Comparison of ENCODE assay signal across 26 mouse cellular contexts in genomic region chr5:128694107-128694506, GRCm38 (mm10). TPM values are rescaled to one million over a fixed set of nuclear protein-coding genes. Genes with fewer than 3 reads are reported as not detected.
A peak's percentile ranks its signal among the peaks of the same experiment; 100 is the strongest.
DNase-seq lines count a peak whose midpoint lies in the region; ATAC-seq and TF ChIP-seq lines count a peak whose summit lies in the region.
"Had no signal": no experiment of that assay in that cellular context is flagged by ENCODE, and none has a peak within 500 bp of the region (broad histone marks: within the 10 kb centered on the region; RNA-seq: fewer than 3 reads in every experiment).

No protein-coding gene starts in this region.

- no peak for ATAC-seq in lung, embryonic 14.5 days (ENCODE audit: insufficient read depth)
- ATAC-seq in hindbrain, embryonic 12.5 days (ENCODE audit: low FRiP score), result no peak
- ATAC-seq: forebrain, embryonic 13.5 days; forebrain, embryonic 16.5 days; hindbrain, postnatal 0 days; inflammation-experienced regulatory T-cells, adult 6 months had no signal

- WGBS in lung, embryonic 14.5 days, result 57% methylated on average over 6 of the region's 6 CpGs
- 72% methylated on average over 6 of the region's 6 CpGs for whole genome bisulfite sequencing in hindbrain, embryonic 12.5 days

- no peak overlapping the region for H3K9ac ChIP-seq in lung, embryonic 14.5 days
- H3K9ac ChIP-seq in ES-Bruce4 (ENCODE audit: low read depth, poor library complexity, severe bottlenecking), result no peak overlapping the region
- H3K9ac ChIP-seq in hindbrain, embryonic 12.5 days, result no peak overlapping the region
- H3K9ac ChIP-seq: forebrain, embryonic 13.5 days; hindbrain, embryonic 14.5 days had no signal

- peak; percentile 16; the same call in 1 of the 2 replicates for TF ChIP-seq CTCF in lung, embryonic 14.5 days (IDR thresholded peaks at IDR 0.05; ENCODE audit: low read depth)
- peak; percentile 36 for TF ChIP-seq CTCF in ES-Bruce4 (IDR thresholded peaks at IDR 0.05; ENCODE audit: low read depth, low read length)

- no peaks in the 10 kb centered on the region for H3K36me3 ChIP-seq in lung, embryonic 14.5 days (ENCODE audit: insufficient read depth)
- no peaks in the 10 kb centered on the region for H3K36me3 ChIP-seq in ES-Bruce4 (ENCODE audit: control insufficient read depth, insufficient read depth, low read length, poor library complexity, severe bottlenecking)
- no peaks in the 10 kb centered on the region for H3K36me3 ChIP-seq in hindbrain, embryonic 12.5 days
- H3K36me3 ChIP-seq: forebrain, embryonic 10.5 days; hindbrain, embryonic 10.5 days had no signal

- no peak overlapping the region for H3K4me3 ChIP-seq in lung, embryonic 14.5 days (ENCODE audit: low read depth, low read length)
- H3K4me3 ChIP-seq in ES-Bruce4 (ENCODE audit: low read depth, low read length), result no peak overlapping the region
- no peak overlapping the region for H3K4me3 ChIP-seq in hindbrain, embryonic 12.5 days
- H3K4me3 ChIP-seq: forebrain, embryonic 10.5 days; forebrain, embryonic 13.5 days; hindbrain, embryonic 10.5 days had no signal

- no peak for DNase-seq in lung, embryonic 14.5 days
- no peak for DNase-seq in lung, postnatal 4 days
- peak; percentile 43 for DNase-seq in R1 (ENCODE audit: low read depth, low spot score)
- no peak for DNase-seq in heart, adult 11 months
- no peak for DNase-seq in spleen, postnatal 10 days (ENCODE audit: low spot score in 2 of 2)
- DNase-seq: B cell, adult 2 months; cerebellum, adult 18-20 months; cerebellum, adult 9-10 months; cerebellum, postnatal 14 days; gastrocnemius, postnatal 10 days; gastrocnemius, postnatal 36 days; heart, postnatal 36 days had no signal

- TF ChIP-seq POLR2A in ES-Bruce4 (IDR thresholded peaks at IDR 0.05; ENCODE audit: insufficient read depth, low read length), result no peak

- H3K27ac ChIP-seq in lung, embryonic 14.5 days (ENCODE audit: low read depth), result no peak overlapping the region
- no peak overlapping the region for H3K27ac ChIP-seq in ES-Bruce4 (ENCODE audit: insufficient read depth, low read length)
- H3K27ac ChIP-seq in hindbrain, embryonic 12.5 days, result no peak overlapping the region
- H3K27ac ChIP-seq: forebrain, embryonic 10.5 days; forebrain, embryonic 13.5 days; hindbrain, embryonic 10.5 days; hindbrain, embryonic 14.5 days; hindbrain, postnatal 0 days had no signal

- no peaks in the 10 kb centered on the region for H3K9me3 ChIP-seq in lung, embryonic 14.5 days (ENCODE audit: low read depth, low read length)
- H3K9me3 ChIP-seq in ES-Bruce4 (replicated peaks; ENCODE audit: control insufficient read depth, insufficient read depth, low read length, poor library complexity, severe bottlenecking), result no peaks in the 10 kb centered on the region
- no peaks in the 10 kb centered on the region for H3K9me3 ChIP-seq in hindbrain, embryonic 12.5 days (replicated peaks)
- H3K9me3 ChIP-seq: forebrain, embryonic 10.5 days; forebrain, embryonic 13.5 days; hindbrain, embryonic 10.5 days had no signal

- H3K4me1 ChIP-seq in lung, embryonic 14.5 days (ENCODE audit: insufficient read depth), result no peaks in the 10 kb centered on the region
- H3K4me1 ChIP-seq in ES-Bruce4 (ENCODE audit: control insufficient read depth, insufficient read depth, low read length), result no peaks in the 10 kb centered on the region
- peaks cover 8% of the 10 kb centered on the region for H3K4me1 ChIP-seq in hindbrain, embryonic 12.5 days
- H3K4me1 ChIP-seq: forebrain, embryonic 13.5 days had no signal

- no peak for TF ChIP-seq EP300 in ES-Bruce4 (IDR thresholded peaks at IDR 0.05; ENCODE audit: insufficient read depth, low read depth, low read length)

- H3K4me2 ChIP-seq in lung, embryonic 14.5 days, result no peak overlapping the region
- H3K4me2 ChIP-seq in hindbrain, embryonic 12.5 days (replicated peaks), result no peak overlapping the region
- H3K4me2 ChIP-seq: forebrain, embryonic 13.5 days; heart, embryonic 11.5 days; hindbrain, embryonic 14.5 days had no signal

- no peaks in the 10 kb centered on the region for H3K27me3 ChIP-seq in lung, embryonic 14.5 days (ENCODE audit: insufficient read depth, low read length)
- no peaks in the 10 kb centered on the region for H3K27me3 ChIP-seq in ES-Bruce4 (ENCODE audit: control insufficient read depth, insufficient read depth, low read length, poor library complexity, severe bottlenecking)
- peaks cover 6% of the 10 kb centered on the region for H3K27me3 ChIP-seq in hindbrain, embryonic 12.5 days
- H3K27me3 ChIP-seq: CH12.LX had no signal

RNA-seq across cellular contexts. Expression of gene Piwil1, which starts 8.2 kb away (rescaled TPM):
- not detected in 2 replicates for polyA plus RNA-seq in lung, embryonic 14.5 days (2014; fragmentation: Nextera tagmentation; extraction: Ambion mirVana)
- polyA plus RNA-seq in ES-Bruce4 (2011; ENCODE audit: insufficient read depth, insufficient read length, low read depth, missing spikeins), result not detected in 2 replicates
- polyA plus RNA-seq in hindbrain, embryonic 12.5 days (2016; fragmentation: Nextera tagmentation; extraction: Ambion mirVana), result 0.15 and 0.17 TPM in 2 replicates
- polyA plus RNA-seq: embryonic facial prominence, embryonic 11.5 days; forebrain, embryonic 10.5 days; forebrain, embryonic 13.5 days; heart, embryonic 11.5 days; heart, embryonic 14.5 days; heart, postnatal 0 days; hindbrain, embryonic 10.5 days; inflammation-experienced regulatory T-cells, adult 6 months had no signal
